Mouse (Mus musculus) cerebellum, adult 9-10 months (tissue): ENCODE measurements around the gene Dmrt1.

Experiments used
- DNase-seq: peaks from one replicate; pipeline ENCODE4 v3.0.0; 2022

Dmrt1 gene

DNA sequence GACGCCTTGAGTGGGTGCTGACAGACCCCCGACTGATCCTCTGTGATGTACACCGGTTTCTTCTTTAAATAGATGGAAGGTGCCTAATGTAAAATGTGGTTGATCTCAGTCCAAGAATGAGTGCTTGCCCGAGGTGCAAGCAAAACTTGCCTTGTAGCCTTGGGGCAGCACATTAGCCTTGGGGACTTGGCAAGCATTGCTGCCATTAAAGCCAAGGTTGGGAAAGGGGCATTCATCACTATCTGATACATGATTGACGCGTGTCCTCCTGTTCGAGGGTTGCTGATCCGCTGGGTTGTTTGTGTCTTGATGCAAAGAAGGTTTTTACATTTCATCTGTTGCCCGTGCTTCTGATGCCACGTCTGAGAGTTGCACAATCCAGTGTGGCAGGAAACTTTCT is 69.0 kb downstream of the Dmrt1 start:
- no peak for DNase-seq

DNA sequence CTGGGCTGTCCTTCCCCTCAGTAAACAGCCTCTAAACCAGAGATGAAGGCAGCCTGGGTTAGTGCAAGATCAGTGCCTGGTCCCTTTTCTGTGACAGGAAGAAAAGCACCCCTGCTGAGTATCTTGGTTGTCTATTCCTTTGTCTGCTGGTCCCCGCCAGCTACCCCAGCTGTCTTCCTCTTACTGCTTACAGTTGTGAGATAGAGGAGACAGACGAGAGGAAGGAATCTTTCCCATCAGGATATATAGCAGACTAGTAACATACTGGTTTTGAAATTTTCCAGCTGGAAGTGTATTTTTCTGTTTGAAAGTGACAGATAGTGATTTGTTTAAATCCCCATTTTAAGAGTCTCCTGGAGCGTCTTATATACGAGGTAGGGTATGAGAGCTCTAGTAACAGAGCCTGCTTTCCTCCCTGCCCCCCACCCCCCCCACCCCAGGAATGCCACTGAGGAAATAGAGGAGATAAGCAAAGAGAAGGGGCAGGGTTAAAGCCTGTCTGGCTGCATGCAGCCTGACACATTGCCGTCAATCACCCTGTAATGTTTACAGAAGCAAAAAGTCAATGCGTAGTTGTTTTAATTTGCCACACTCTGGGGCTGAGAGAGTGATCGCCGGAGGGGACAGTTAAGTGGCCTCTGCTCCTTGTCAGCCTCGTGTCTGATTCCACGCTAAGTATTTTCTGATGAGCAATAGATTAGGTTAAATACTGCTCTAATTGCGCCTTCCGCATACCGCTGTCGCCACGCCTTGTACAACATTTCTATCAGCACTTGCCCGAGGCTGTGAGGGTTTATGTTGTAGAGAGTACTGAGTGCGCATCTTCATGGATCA is 69.8 kb downstream of the Dmrt1 start:
- DNase-seq: no peak

DNA sequence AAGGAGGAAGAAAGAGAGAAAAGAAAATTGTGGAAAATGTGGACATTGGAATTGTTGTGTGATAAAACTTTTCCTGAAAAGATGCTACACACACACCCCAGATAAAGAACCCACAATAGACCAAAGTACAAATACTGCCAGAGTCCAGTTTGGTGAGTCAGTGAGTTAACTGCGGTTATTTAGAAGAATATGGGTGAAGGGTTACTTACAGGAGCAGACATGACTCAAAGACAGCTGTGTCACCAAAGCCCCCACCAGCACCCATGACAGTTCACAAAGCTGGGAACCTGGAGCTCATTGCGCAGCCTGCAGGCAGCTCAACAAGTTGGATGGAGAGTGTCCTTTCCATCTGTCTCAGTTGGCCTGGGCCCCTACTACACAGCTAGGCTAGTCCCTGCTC is 72.9 kb downstream of the Dmrt1 start:
- DNase-seq: no peak

DNA sequence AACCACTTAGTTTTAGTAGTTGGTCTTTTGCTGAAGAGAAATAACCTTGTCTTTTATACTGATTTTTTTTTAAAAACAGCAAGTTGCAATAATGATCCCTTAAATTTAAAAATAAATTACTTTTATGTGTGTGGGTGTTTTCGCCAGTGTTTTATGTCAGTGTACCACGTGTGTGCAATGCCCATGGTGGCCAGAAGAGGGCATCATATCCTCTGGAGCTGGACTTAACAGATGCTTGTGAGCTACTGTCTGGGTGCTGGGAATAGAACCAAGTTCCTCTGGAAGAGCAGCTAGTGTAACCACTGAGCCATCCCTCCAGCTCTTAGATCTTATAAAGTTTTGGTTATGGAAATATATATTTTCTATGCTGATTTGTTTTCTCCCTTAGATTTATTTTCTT is 74.0 kb downstream of the Dmrt1 start:
- no peak for DNase-seq

DNA sequence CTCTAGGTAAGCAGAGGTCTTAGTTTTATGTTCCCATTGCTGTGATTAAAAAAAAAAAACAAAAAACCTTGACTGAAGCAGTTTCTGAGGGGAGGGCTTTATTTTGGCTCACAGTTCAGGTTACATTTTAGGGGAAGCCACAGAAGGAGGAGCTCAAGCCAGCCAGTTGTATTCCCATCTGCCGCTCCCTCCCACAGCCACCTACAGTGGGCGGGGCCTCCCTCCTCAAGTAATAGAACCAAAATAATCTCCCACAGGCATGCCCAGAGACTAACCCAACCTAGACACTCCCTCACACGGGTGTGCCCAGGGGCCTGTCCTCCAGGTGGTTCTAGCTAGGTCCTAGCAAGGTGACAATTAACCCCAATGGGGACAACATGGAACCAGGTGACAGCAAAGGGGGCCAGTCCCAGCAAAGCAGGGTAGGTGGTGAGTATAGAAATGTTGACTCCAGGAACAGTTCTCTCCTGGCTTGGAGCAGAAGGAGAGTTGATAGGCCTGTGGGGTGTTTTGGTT is 92.4 kb downstream of the Dmrt1 start:
- no peak for DNase-seq

DNA sequence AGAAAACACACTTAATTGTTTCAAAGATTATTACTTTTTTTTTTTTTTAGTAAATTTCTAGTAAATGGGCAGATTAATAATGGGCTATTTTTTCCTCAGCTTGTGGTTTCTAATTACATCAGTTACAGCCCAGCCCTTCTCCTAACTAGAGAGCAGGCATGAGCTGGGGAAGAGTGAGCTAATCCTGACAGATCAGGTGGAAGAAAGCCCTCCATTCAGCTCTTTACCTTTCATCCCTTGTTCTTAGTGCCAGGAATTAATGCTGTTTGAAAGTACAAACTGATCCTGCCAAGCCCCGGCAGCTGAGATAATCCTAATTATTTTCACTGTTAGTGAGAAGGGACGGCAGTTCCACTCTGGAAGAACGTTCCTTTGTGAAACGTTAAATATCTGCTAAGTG is 93.2 kb downstream of the Dmrt1 start:
- no peak for DNase-seq

DNA sequence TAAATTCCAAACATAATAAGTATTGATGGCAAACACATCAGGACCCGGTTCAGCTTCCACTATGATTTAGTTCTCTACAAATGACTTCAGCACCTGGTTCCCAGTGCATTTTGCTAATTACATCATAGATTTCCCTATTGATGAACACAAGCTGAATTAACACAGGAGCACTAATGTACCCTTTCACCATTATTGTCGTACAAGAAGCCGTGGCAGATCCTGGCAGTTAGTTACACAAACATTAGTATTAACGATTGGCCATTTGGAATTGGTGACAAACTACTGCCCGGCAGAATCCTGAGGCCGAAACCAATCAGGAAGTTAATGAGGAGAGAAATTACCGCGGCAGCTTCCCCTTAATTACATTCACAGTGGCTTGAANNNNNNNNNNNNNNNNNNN is 96.5 kb downstream of the Dmrt1 start:
- DNase-seq: no peak

DNA sequence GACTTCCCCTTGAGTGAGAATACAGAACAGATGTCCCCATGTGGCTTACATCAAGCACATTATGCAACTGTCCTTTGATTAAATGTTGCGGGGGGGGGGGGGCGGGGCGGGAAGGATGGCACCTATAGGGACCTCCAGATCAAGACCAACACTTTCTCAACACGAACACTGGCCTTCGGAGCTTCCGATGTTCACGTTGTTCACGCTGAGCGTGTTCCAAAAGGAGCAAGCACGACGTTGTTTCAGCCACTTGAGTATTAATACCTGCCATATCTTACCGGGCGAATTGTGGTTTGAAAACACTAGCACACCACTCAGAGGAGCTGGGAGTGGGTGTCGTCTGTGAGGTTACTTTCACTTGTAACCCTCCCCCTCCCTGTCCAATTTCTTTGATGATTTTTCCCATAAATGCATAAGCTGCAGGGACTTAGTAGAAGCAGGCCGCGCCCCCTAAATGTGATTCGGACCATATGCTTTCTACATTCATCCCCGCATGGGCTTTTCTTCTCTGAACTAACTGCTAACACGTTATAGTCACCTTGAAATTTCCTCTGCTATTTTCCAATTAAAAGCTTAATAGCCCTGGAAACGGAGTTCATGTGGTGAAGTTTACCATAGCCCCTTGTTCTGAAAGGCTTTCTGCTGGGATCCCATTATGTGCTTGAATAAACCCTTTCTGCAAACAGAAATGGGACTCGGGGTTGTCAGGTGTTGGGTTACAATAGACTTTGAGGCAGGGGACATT is 102.2 kb downstream of the Dmrt1 start:
- no peak for DNase-seq

DNA sequence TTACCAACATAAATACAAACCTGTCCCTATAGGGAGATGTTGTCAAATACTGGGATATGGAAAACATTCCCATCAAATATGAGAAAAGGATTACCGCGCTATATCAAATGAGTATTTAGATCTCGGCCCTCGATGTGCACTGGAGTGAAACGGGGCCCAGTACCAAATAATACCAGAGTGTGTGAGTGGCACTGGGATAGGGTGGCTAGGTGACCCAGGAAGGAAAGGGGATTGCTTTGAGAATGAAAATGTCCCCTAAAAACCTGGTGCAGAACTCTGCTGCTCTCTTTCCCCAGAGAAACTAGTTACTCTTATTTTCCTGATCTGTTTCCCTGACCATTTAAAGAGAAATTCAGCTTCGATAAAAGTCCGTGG is 102.8 kb downstream of the Dmrt1 start:
- no peak for DNase-seq

DNA sequence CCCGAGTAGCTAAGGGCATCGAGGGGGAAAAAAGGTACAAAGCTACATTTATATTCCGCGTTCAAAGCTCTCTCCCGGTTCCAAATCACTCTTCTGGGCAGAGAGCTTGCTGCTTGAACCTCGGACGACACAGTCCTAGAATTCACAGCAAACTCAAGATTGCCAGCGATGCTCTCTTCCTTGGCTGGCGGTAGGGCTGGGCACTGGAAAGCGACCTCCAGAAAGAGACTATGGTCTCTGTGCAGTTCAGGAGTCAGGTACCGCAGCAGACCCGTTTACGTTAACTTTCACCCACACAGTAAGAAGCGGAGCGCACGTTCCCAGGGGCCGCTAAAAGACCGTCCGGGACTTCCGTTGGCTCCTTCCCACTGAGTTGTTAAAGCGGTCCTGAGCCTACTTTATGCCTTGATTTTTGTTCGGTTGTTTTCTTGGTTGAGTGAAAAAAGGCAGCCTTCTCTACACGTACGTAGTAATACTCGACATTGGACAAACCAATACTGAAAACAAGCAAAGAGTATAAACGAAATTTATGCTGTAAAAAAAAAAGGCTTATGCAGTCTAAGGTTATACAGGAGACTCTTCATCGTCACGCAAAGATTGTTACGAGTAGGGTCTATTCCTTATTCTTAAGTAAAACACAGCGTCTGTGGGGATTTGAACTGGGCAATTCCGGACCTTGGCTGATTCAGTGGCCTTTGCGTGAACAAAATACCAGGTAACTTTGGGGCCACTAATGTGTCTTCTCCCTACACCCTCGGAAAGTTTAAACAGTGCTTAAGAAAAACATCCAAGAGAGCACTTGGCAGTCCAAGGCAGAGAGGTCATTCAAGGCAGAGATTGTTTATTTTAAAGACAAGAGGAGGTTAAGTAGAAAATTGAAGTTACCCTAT is 103.8 kb downstream of the Dmrt1 start:
- DNase-seq: no peak

DNA sequence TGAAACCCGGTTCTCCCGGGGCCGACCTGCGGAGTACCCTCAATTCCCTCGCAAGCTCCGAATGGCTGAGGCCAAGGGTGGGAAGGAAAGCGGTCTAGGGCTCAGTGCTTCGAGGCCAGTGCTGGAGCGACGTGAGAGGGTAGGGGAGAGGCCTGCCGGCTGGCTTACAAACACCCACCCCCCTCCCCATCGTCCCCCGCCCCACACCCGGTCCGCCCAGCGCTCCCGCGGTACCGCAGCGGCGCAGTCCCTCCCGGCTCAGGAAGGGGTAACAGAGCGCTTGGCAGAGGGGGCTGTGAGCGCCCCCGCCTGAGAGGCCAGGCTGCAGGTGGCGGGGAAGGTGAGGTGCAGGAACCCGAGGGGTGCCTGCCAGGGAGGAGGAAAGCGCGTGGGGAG is 104.6 kb downstream of the Dmrt1 start, which contains the start of gene Dmrt3:
Gene Dmrt3 (plus strand): TSS at position 287 of the 396 bp plus-strand sequence.
- no peak for DNase-seq

DNA sequence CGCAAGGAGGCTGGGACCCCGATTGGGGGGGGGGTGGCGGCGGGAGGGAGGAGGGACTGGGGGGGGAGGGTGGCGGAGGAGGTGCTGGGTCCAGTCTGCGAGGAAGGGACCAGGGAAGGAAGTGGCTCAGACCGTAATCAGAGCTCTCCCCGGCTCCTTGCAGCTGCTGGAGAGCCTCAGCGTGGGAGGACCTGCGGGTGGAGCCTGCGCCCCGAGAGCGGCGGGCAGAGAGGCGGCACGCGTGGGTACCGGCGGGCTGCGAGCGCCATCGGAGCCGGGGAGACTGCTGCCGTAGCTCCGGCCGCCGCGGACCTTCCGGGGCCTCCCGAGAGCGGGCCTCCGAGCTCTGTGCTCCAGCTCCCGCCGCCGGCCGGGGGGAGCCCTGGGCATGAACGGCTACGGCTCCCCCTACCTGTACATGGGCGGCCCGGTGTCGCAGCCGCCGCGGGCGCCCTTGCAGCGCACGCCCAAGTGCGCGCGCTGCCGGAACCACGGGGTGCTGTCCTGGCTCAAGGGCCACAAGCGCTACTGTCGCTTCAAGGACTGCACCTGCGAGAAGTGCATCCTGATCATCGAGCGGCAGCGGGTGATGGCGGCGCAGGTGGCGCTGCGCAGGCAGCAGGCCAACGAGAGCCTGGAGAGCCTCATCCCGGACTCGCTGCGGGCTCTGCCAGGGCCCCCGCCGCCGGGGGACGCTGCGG is 105.1 kb downstream of the Dmrt1 start:
- no peak for DNase-seq

DNA sequence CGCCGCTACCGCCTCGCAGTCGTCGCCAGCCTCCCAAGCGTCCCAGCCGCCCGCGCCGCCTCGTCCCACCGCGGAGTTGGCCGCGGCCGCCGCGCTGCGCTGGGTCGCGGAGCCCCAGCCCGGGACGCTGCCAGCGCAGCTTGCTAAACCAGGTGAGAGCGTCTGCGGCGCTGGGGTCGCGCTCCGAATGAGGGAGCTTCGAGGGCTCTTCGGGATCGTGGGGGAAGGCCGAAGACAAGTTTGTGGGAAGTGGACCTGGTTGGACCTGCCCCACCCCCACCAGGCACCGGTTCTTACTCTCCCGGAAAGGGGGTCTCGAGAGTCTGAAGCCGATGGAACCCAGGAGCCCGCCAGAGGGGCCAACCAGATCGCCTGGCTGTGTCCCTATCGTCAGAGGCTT is 105.7 kb downstream of the Dmrt1 start:
- DNase-seq: no peak

DNA sequence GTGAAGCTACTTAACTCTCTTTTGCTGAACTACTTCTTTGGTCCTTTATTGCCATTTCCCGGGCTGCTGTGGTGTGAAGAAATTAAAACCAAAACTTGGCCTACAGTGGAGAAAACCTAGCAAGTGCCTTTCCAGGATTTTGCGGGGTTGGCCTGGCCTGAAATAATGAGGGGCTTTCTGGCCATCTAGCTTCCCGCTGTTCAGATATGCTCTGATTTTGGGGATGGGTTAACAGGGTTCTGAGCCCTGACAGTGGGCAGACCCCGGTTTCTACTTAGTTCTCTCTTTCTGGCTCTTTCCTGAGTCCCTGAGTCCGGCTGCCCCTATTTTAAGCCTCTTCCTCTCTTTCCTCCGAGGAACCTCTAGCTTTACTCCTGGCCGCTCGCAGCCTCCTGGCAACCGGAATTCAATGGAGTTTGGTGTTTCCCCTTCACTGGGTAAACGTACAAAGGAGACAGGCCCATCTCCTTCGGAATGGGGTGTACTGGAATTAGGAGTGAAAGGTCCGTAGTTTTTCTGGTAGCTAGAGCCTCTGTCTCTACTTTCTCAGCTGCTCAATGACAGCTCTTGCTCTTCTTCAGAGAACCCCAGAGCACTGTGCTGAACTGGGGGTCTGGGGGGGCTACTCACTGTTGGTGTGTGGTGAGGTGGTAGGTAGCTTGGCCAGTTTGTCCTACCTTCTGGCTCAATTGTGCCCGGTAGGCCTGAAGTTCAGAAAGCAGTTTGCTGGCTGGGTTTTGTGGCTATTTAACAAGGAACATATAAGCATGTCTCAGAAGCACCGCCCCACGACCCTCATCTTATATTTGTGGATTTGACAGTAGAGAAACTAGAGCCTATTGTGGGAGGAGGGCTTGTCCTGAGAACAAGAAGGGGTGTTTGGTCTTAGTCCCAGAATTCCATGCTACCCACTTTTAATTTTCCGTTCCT is 106.7 kb downstream of the Dmrt1 start:
- no peak for DNase-seq

DNA sequence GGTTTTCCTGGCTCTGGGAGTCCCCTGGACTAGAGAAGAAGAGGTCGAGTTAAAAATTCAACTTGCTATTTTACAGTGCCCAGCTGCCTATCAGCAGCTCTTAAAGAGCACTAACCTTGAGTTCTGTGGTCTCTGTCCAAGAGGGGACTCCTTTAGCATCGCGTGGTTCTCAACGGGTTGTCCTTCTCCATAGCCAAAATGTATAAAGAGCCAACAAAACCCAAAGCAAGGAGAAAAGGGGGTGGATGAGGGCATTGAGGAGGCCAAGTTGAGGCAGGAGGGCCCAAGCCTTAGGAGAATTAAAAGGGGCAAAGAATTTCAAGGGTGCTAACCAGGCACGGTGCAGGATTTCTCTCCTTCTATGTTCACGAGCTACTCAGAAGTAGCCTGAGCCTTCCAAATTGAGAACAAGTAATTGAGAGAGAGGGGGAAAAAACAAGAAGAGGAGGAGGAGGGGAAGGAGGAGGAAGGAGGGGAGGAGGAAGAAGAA is 107.4 kb downstream of the Dmrt1 start:
- no peak for DNase-seq

DNA sequence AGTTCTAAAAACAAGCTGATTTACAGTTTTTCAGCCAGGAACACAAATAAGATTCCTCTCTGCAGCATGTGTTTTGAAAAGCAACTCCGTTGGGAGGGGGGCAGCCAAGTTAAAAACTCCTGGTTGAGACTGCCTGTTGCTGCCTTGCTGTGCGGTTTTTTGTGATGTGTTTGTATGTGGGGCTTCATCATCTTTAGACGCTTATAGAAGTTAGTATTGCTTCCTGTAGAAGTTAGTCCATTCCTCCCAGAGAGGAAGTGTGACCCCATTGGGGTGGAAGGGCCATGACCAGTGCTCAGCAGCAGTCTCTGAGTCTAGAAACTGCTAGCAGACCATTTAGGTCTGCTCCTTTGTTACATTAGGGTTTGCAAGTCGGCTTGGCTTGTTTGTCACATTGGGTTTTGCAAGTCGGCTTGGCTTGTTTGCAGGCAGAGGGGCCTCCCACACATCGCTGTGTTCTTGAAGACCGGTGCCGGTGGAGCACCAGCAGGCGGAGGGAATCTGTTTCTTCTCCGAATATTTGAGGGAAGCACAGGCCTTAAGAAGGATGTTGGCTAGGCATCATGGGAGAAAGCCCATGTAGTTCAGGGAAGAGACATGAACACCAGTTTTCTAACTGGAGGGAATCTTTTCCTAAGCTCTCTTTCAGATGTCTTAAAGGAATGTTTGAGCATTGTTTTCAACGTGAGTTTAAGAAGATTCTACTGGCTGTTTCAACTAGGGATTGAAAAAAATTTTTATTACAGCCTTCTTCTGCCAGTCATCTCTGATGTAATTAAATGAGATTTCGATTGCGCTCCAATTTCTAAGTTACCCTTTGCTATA is 108.3 kb downstream of the Dmrt1 start:
- no peak for DNase-seq

DNA sequence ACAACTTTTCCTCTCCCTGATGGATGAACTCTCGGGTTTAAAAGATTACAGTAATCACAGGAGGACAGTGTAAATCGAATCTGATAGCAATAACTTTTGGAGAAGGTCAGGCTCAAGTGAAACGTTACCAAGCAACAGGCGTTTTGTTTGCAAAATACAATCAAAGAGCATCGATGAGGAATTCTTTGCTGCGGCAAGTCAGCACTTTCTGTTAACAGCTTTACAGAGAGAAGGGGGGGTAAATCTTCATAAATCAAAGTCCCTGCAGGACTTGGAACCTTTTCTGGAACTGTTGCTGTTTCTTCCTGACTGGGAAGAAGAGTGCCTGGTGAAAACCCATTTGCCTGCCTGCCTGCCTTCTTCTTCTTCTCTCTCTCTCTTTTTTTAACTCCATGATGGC is 110.5 kb downstream of the Dmrt1 start:
- no peak for DNase-seq

DNA sequence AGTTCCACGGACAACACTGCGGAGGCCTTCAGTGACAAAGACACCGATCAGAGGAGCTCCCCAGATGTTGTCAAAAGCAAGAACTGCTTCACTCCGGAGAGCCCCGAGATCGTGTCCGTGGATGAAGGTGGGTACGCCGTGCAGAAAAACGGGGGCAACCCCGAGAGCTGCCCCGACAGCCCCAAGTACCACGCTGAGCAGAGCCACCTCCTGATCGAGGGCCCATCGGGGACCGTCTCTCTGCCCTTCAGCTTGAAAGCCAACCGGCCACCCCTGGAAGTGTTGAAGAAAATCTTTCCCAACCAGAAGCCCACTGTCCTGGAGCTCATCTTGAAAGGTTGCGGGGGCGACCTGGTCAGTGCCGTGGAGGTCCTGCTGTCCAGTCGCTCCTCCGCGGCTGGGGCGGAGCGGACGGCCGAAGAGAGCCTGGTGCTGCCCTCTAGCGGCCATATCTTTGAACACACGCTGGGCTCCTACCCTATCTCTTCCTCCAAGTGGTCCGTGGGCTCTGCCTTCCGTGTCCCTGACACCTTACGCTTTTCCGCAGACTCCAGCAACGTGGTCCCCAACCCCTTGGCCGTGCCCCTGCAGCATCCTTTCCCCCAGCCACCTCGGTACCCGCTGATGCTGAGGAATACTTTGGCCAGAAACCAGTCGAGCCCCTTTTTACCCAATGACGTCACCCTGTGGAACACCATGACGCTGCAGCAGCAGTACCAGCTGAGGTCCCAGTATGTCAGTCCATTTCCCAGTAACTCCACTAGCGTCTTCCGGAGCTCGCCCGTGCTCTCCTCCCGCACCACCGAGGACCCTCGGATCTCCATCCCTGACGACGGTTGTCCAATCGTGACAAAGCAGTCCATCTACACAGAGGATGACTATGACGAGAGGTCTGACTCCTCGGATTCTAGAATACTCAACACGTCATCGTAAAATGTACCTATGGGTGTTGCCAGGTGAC is 117.2 kb downstream of the Dmrt1 start:
- no peak for DNase-seq

DNA sequence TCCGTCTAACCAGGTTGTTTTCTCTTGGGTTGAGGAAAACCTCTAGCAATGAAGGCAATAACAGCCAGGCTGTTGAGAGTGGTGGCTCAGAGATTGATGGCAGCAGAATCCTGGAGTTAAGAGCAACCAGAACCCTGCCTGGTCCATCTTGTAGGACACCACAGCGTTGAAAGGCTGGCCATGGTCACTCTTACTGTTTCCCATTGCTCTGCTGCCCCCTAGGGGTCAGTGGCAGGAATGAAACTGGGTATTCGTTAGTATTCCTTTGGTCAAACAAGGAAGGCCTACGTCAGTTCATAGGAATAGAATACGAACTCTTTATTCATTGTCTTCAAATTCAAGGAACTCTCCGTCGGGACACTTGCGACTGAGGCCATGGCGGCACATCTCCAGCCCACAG is 123.1 kb downstream of the Dmrt1 start:
- DNase-seq: peak; percentile 39
